Mouse (Mus musculus): ENCODE data around the gene Amfr.
A peak's percentile ranks its signal among the peaks of the same experiment; 100 is the strongest.

DNA sequence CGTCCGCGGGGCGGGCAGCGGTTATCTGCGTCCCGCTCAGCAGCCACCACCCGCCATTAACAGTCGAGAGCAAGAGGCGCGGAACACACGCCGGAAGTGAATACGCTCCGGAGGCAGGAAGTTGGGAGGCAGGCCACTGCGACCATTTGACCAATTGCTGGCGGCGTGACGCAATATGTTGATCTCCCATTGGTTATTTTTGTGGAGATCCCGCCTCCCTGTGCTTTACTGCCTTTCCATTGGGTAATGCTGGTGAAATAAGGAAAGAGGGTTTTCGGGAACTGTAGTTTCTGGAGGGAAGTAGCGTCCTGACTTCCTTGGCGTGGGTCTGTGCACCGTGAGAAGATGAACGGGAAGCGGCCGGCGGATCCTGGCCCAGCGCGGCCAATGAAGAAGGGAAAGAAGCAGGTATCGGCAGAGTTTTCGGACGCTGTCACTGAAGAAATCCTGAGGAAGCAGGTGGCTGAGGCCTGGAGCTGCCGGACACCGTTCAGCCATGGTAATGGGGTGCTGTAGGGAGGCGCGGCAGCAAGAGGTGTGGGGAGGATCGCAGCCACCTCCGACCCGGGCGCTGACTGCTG is 24.4 kb upstream of the Amfr start, which contains the start of the genes Nudt21 and Ogfod1:
- peak; percentile 91 for TF ChIP-seq POLR2A (IDR thresholded peaks at IDR 0.05; ENCODE audit: low read depth, low read length)
- TF ChIP-seq JUND (conservative IDR thresholded peaks at IDR 0.05; ENCODE audit: low read depth, low read length) = peak; percentile 49
- peak; percentile 51; the same call in 1 of the 2 replicates for TF ChIP-seq NRF1 (IDR thresholded peaks at IDR 0.05; ENCODE audit: low read depth, low read length)
- TF ChIP-seq MAZ (IDR thresholded peaks at IDR 0.05; ENCODE audit: low read depth, low read length) = no peak
- TF ChIP-seq ZMIZ1 (IDR thresholded peaks at IDR 0.05; ENCODE audit: low read depth, low read length) = no peak
- no peak for TF ChIP-seq ZNF384 (IDR thresholded peaks at IDR 0.05; ENCODE audit: low read depth, low read length)
- TF ChIP-seq CTCF (conservative IDR thresholded peaks at IDR 0.05 in 1 of 2, IDR thresholded peaks at IDR 0.05 in 1 of 2; ENCODE audit: low read depth in 2 of 2, low read length in 2 of 2) = no peak
- TF ChIP-seq MXI1 (IDR thresholded peaks at IDR 0.05; ENCODE audit: low read depth, low read length) = peak; percentile 80; the same call in 1 of the 2 replicates
- no peak for TF ChIP-seq E2F4 (IDR thresholded peaks at IDR 0.05; ENCODE audit: insufficient replicate concordance, low read depth, low read length)
- no peak; the same call in 1 of the 2 replicates for TF ChIP-seq UBTF (IDR thresholded peaks at IDR 0.05; ENCODE audit: low read depth, low read length)
- TF ChIP-seq EP300 (IDR thresholded peaks at IDR 0.05; ENCODE audit: low read length) = no peak
- TF ChIP-seq SIN3A (IDR thresholded peaks at IDR 0.05; ENCODE audit: low read length) = peak; percentile 72
- TF ChIP-seq PAX5 (IDR thresholded peaks at IDR 0.05; ENCODE audit: low read length) = no peak
